Mouse (Mus musculus): Measurements from ENCODE around the gene Ppif.

Ppif gene

DNA sequence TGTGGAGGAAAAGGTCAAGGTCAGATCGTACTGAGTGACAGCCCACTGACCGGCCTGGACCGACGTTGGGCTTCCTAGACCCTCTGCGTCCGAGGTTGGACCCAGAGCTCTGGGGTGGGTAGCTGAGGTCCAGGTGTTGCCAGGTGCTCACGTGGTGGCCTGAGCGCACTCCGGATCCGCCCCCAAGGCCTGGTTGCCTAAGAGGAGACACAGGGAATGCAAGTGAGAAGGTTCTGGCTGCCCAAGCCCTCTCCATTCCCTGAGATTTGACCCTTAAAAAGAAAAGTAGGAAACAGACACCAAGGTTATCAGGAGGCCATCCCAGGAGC, 579 bp downstream of the Ppif start:
- DNase-seq (ENCODE audit: low read depth, low spot score): no peak

DNA sequence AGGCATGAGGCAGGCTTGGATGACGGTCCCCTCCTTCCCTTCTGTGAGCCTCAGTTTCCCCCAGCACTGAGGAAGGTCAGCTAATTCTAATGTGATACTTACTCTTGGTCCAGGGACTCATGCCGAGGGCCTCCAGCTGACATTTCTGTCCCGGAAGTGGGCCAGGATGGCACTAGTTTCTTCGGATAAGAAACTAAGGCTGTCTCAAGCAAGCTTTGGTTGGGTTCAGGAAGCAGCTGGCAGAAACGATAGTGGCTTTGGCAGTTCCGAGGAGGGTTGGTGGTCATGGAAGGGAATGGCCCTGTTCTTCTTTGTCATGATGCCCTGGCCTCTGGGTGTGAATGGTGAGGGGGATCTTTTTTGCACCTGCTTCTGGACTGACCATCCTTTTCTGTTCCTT, 1.1 kb downstream of the Ppif start:
- no peak for DNase-seq (ENCODE audit: low read depth, low spot score)

DNA sequence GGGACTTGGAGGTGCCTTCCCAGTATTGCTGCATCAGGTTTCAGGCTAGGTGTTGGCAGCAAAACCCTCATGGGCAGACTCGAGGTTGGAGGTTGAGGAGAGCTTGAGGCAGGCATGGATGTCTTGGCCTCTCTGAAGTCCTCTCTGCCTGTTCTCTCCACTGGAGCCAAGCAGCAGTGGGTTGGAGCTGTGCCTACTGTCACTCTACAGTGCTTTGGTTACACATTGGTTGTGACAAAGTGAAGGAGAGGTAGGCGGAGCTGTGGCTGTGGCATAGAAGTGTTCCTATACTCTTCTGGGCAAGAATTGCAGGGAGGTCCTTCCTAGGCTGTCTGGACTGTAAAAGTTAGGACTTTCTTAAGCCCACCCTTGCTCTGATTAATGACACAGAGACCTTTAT, 2.4 kb downstream of the Ppif start:
- DNase-seq (ENCODE audit: low read depth, low spot score): peak; percentile 61

DNA sequence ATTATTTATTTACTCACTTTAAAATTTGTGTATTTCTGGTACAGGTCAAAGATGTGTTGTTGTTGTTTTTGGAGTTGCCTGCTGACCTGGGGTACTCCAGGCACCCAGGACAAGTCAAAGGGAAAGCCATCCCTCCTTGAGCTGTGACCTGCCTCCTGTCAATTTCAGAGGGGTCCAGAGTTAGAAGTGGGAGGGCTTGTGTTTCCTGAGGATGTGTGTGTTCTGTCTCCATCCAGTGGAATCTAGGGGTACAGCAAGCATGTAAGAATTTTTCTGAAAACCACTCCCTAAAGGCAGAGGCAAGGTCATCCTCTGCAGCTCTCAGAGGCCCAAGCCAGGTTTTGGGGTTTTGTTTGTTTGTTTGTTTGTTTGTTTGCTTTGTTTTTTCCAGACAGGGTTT, 8.0 kb downstream of the Ppif start:
- peak; percentile 74 for DNase-seq (ENCODE audit: low read depth, low spot score)

DNA sequence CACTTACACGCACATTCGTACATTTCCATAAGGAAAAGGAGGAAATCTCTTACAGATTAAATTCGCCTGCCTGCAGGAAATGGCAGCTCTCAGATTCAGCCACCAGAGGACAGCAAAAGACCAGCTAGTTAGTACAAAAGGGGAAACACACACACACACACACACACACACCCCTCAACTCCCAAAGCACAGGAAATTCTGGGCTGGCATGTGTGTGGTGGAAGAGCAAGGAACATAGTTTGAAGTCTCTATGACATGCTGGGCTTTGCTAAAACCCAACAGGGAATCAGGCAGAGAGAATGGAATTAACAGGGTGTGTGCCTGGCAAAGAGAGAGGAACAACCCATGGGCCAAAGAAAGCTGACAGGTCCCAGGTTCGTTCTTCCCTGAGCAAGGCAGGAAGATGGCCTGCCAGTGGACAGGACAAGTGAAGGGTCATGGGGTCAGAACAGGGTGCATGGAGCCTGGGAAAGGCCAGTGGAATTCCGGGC, 13.8 kb downstream of the Ppif start:
- peak; percentile 84 for DNase-seq (ENCODE audit: low read depth, low spot score)

DNA sequence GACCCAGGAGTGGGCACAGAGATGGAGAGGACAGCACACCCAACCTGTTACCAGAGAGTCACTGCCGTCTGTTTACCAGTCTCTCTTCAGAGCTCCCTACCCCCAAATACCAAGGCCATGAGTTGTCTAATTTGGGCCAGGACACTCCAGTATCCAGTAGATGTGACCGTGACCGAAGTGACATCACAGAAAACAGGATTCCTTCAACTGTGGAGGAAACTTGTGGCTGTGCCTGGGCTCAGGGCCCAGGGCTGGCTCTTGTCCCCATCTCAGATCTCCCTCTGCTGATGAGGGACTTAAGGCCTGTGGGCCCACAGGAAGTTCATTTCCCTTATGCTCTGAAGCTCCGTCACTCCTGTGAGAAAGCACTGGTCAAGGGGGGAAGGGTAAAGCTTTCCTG, 14.5 kb downstream of the Ppif start:
- no peak for DNase-seq (ENCODE audit: low read depth, low spot score)

DNA sequence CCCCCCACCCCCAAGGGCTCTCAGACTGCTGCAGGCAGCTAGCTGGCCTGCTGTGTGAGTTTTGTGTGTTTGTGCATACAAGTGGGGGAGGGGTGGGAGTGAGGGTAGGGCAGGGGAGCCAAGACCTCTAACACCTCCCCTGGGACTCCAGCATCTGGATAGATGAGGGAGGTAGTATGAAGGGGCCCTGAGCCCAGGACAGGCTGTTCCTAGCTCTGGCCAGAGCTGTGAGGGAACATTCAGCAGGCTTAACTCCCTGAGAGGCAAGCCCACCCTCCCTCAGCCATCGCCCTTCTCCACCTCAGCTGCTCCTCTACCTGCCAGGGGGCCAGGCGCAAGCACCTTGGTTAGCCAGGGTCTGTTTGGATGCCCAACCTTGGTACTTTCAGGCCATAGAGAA, 15.0 kb downstream of the Ppif start:
- no peak for DNase-seq (ENCODE audit: low read depth, low spot score)

DNA sequence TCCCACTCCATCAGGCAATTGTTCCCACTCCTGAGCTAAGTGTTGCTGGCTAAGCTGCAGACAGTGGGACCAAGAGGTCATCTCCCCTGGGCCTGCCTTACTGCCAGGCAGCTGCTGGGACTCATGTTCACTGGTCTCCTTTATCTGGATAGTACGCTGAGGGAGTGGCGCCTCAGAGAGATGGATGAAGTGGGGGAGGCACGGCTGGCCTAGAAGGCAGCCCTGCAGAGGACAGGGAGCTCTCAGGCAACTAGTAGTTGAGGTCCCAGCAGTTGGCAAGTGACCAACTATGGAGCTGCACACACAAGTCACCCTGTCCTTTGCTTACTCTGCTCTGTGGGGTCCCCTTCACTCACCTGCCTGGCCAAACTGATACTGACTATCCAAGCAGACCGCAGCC, 16.1 kb downstream of the Ppif start:
- no peak for DNase-seq (ENCODE audit: low read depth, low spot score)

DNA sequence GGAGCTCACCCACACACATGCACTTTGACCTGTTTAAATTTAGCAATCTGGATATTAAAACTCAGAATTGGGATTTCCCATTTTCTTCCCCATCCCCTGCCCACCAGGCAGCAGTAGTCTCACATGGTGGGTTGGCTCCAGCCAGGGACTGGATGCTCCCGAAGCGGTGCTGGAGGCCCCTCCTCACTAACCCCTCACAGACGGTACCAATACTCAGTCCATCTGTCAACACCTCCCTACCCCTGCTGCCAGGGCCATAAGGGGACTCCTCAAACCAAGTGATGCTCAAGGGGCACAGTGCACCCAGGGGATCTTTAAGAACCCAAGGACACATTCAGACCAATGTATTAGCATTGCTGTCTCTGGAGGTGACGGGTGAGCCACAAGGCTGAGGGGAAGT, 16.7 kb downstream of the Ppif start:
- DNase-seq (ENCODE audit: low read depth, low spot score): no peak

DNA sequence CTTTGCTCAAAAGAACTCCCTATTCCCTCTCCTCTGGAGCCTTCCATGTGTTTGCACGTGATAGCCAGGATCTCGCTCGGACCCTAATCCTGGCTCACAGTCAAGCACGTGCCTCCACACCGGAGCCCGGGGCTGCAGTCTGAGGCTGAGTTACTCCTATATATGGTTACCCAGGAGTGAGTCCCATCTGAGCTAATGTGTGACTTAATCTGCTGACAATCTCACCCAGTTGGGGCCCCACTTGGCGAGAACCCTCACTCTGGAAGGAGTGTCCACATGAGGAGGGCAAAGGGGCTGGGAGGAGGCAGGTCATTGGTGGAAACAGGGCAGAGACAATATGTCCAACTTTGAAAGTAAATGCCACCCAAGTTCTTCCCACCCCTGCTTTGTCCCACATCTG, 17.2 kb downstream of the Ppif start:
- DNase-seq (ENCODE audit: low read depth, low spot score): no peak

DNA sequence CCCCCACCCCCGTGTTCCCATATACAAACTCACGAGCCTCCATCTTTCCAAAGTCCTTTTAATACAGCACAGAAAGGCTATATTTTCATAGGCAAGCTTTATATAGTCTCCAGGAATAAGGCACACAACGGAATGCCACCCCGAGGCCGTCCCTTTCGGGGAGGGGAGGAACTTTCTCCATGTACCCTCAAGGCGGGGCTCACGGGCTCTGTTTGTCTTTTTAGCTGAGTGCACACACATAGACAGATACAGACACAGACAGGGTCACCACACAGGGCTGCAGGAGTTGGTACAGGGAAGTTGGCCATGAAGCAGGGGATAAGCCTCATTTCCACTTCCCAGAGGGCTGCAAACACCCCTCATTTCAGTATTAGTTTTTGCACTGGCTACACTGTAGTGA, 17.6 kb downstream of the Ppif start:
- DNase-seq (ENCODE audit: low read depth, low spot score): no peak

DNA sequence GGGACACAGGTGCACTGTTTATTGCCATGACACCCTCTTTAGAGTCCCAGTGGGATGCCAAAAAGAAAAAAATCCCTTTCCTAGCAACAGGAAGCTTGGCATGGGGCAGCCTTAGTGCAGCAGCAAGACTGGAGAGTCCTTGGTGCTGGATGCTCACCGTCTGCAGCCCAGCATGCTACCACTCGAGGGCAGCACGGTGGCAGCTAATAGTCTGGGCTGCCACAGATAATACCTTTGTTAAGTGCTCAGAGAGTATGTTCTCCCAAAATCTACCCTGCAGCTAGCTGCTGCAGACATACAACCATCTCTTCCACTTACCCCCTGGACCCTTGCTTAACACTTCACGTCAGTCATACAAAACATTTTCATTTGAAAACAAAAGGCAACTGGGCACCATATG, 19.5 kb downstream of the Ppif start:
- peak; percentile 67 for DNase-seq (ENCODE audit: low read depth, low spot score)

DNA sequence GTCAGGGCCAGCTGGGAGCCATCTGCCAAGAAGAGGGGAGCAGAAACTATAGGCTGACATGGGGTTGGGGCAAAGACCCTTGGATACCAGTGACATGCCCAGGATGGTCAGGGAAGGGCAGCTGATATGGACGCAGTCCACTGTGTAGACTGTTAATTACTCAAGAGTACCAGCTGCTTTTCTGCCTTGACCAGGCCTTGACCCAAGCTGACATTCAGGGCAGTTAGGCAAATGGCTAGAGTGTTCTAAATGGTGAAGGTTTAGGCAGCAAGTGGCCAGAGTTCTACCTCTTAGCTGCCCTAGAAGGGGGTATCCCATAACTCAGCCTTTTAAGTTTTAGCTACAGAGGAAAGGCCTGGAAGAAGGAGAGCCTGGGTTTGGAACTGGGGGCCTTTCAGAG, 22.6 kb downstream of the Ppif start:
- no peak for DNase-seq (ENCODE audit: low read depth, low spot score)

DNA sequence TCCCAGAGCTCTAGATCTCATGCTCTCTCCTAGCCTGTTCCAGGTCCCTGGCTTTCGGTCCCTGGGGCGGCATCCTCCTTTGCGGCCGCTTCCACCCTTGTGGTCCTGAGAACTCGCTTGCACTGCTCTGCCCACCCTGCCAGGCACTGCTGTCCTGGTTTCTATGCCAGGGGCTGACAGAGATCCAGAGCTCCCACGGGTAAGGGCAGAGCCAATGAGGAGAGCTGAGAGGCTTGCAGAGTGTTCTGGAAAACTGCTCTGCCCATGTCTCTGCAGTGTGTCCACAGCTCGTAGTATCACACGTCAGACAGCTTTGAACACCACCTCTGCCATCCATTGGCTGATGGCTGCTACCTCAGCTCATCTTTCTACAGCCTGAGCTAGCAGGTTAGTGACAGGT, 23.8 kb downstream of the Ppif start:
- peak; percentile 37 for DNase-seq (ENCODE audit: low read depth, low spot score)

DNA sequence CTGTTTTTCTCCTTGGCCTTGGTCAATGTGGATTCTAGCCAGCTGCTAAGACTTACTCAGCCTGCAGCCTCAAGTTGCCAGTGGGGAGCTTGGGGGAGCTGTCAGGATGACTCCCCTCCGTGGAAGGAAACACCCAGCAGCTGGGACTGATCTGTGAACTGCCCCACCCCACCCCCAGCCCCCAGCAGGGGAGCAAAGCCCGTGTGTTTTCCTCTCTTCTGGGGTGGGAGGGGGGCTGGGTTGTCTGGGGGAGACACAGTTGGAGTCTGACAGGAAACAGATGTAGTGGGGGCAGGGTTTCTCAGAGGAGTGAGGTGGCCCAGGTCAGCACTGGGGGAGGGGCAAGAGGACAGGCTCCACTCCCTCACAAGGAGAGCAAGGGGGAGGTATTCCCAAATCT, 24.5 kb downstream of the Ppif start:
- DNase-seq (ENCODE audit: low read depth, low spot score): peak; percentile 45

DNA sequence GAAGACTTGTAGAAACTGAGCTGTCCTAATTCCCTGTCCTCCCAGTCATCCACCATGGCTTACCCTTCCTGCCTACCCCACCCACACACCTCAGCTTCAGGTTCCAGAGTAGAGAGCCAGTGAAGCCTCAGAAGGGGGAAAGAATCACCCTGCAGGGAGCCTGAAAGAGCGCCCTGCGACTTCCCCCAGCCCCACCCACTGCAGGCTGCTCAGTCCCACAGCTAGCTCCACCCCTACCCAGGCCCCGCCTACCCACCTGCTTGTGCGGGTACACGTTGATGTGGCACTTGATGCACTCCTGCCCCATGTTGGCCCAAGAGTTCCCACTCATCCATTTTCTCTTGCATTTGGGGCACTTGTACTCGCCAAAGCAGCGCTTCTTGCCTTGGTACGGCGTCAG, 25.4 kb downstream of the Ppif start:
- DNase-seq (ENCODE audit: low read depth, low spot score): no peak

DNA sequence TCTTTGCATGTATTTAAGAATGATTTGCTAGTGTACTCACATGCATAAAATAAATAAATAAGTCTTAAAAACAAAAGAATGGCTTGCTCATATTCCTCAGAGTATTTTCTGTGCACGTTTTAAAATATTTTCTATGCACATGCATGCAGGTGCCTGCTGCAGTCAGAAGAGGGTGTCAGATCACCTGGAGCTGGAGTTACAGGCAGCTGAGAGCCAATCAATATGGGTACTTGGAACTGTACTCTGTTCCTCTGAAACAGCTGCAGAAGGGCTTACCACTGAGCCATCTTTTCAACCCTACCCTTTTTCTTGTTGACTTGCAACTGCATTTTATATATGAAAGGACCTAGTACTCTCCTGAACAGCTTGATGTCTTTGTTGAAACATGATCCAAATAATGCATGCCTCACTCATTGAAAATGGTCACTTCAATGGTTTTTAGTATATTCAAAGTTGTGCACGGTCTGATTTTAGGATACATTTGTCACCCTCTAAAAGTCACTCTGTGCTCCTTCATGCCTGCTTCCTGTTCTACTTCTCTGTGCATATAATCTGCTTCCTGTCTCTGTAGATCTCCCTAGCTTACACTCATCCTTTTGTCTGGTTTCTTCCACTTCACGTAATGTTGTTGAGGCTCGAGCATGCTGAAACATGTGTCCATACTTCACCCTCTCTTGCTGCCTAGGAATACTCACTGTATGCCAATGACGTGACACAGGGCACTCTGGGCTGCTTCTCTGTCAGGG, 27.2 kb downstream of the Ppif start:
- DNase-seq (ENCODE audit: low read depth, low spot score): no peak

DNA sequence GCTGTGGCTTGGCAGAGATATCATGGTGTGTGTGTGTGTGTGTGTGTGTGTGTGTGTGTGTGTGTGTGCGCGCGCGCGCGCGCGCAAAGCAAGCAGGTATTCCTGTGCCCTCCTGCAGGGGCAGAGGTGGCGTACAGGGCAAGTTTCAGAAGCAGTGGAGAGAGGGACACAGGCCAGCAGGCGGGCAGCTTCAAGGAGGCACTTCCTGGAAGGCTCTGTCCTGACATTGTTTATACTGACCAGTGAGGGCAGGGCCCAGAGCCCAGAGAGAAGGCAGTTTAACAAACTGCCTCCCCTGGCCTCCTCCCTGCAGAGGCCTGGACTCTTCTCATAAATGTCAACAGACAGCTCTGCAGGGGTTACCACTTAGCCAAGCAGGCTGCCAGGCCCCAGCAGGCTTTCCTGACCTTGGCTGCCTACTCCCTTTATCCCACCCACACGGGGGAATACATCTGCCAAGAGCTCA, 31.1 kb downstream of the Ppif start:
- peak; percentile 47 for DNase-seq (ENCODE audit: low read depth, low spot score)

DNA sequence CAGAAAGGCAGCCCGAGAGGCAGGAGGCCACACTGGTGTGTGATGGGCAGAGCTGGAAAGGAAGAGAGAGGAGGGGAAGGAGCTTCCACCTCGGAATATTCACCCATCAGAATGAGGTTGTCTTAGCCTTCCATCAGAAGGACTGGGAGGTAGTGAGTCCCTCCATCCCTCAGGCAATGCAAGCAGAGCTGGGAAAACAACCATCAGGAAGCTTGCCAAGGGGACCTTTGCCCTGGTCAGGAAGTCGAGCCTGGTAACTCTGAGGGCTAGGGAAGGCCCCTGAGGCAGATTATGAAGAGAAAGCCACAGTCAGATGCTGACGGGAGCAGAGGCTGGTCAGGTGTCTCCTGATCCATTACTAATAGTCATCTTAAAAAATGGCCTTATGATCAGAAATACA, 31.7 kb downstream of the Ppif start:
- DNase-seq (ENCODE audit: low read depth, low spot score): no peak

DNA sequence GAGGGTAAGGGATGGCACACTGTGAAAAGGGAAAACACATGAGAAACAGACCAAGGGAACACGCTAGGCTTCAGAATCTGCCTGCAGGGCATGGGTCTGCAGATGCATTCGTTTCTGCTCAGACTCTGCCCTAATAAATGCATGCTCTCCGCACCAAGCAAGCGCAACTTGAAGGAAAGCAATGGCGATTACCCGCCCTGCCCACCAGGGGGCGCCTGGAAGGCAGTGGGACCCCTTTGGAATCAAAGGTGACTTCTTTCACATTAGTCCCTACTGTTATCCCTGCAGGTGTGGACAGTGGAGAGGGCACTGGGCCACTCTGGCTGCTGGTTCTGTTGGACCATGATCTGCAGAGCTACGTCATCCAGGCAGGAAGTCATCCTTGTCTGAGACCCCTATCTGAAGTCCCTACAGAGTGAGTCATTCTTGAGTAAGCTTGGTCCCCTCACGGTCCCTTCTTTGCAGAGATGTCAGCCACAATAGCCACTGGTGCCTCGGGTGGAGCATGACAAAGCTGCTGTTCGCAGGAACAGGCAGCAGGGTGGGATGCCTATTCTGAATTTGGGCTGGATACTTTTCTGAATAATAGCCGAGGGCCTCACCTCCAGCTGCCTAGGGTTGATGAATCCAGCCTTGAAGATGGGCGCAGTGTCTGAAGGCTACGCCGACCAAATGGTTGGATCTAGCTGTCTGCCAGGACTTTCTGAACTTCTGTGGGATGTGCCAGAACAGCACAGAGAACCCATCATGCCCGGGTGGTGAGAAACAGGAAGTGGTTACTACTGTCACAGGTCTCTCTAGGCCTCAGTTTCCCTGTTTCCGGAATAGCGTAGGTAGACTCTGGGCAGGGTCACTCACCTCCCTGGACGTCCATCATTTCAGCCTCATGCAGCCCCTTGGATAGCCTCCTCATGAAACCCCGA, 32.5 kb downstream of the Ppif start:
- DNase-seq (ENCODE audit: low read depth, low spot score): peak; percentile 49

DNA sequence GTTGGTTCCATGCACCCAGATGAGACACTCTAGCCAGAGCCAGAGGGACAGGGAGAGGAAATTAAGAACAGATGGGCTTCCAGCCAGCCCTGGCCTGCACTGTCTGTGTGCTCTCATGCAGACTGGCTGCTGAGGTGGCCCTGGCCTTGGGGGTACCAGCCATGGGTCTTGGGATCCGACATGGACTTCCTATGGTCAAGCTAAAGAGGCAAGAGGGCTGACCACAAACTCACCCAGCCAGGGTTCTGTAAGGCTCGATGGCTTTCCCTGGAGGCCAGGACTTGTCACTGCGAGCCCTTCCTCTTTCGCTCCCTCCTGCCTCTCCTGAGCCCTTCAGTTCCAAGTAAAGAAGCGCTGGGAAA, 33.2 kb downstream of the Ppif start:
- no peak for DNase-seq (ENCODE audit: low read depth, low spot score)

DNA sequence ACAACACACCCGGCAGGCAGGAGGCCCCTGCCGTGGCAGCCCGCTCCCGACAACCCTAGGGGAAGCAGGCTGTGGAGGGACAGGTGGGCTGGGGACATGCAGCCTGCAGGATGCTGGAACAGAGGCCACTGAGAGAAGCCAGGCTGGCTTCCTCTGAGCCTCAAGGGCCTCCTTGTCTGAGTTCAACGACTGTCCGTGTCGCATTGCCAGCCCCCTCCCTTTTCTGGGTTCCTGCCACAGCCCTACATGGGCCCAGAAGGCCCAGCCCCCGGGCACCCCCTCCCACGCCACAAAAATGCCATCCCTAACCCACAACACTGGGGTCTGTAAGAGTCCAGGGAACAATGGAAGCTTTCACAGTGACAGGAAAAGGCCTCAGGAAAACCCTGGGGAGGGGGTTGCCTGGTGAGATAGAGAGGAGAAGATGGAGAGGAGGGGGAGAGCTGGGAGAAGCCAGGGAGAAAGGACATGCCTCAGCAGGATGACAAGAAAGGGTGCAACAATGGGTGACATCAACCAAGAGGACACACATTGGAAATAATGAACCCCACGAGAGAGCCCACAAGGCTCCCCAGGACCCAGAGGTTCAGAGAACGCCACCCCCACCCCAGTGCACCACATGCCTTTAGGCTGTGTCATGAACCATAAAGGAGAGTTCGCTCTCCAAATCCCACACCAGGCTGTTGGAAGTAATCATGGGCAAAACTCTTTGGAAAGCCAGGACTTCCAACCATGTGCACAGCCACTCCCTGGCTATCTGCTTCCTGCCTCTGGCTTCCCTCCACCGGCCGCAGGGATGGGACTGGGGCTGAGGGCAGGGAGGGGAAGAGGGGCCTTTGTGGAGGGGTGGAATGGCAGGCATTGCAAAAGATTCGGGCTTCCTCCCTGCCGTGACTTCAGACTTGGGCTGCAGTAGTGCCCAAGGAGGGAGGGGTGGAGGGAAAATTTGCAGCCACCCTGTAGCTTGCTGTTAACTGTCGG, 41.1 kb downstream of the Ppif start:
- peak; percentile 72 for DNase-seq (ENCODE audit: low read depth, low spot score)

Data from brain, adult 2 months (tissue).